Mouse (Mus musculus) spleen, adult 12 weeks (tissue): ENCODE results near the gene Vdr.
"Not testable (repeated sequence)": the region's sequence is repeated elsewhere in the genome, so short reads cannot be mapped to it uniquely, and the experiment has no call there.

Experiments used
- DNase-seq: peaks from one replicate; pipeline ENCODE4 v3.0.0; 2022; ENCODE audit warnings: low spot score

The Vdr gene

GRCm38 (mm10) chr15:97880441-97880840 lies 30.0 kb downstream of the Vdr start:
- no peak for DNase-seq

- DNase-seq, result no peak
Measured at GRCm38 (mm10) chr15:97878696-97879328, 31.6 kb downstream of the Vdr start.

- DNase-seq, result no peak
Measured at GRCm38 (mm10) chr15:97875784-97876183, 34.6 kb downstream of the Vdr start.

GRCm38 (mm10) chr15:97873717-97874116 lies 36.7 kb downstream of the Vdr start:
- no peak for DNase-seq

- no peak for DNase-seq
Measured at GRCm38 (mm10) chr15:97872161-97872560, 38.3 kb downstream of the Vdr start.

- DNase-seq, result no peak
Measured at GRCm38 (mm10) chr15:97871055-97872030, 39.1 kb downstream of the Vdr start.

GRCm38 (mm10) chr15:97870116-97870515 lies 40.3 kb downstream of the Vdr start:
- DNase-seq, result not testable (repeated sequence)

- DNase-seq, result no peak
Measured at GRCm38 (mm10) chr15:97868985-97869384, 41.4 kb downstream of the Vdr start.

- DNase-seq, result no peak
Measured at GRCm38 (mm10) chr15:97865988-97866387, 44.4 kb downstream of the Vdr start.

- no peak for DNase-seq
Measured at GRCm38 (mm10) chr15:97865175-97865574, 45.3 kb downstream of the Vdr start.

- DNase-seq, result no peak
Measured at GRCm38 (mm10) chr15:97864361-97865045, 45.9 kb downstream of the Vdr start.

GRCm38 (mm10) chr15:97863494-97863881 lies 46.9 kb downstream of the Vdr start:
- no peak for DNase-seq

- DNase-seq, result no peak
Measured at GRCm38 (mm10) chr15:97862881-97863493, 47.4 kb downstream of the Vdr start.

GRCm38 (mm10) chr15:97860353-97860752 lies 50.1 kb downstream of the Vdr start:
- no peak for DNase-seq

- no peak for DNase-seq
Measured at GRCm38 (mm10) chr15:97858431-97858830, 52.0 kb downstream of the Vdr start.

GRCm38 (mm10) chr15:97854551-97854950 lies 55.9 kb downstream of the Vdr start:
- DNase-seq, result no peak

GRCm38 (mm10) chr15:97854059-97854458 lies 56.4 kb downstream of the Vdr start:
- no peak for DNase-seq

GRCm38 (mm10) chr15:97852291-97852690 lies 58.1 kb downstream of the Vdr start:
- no peak for DNase-seq

- DNase-seq, result no peak
Measured at GRCm38 (mm10) chr15:97851011-97851410, 59.4 kb downstream of the Vdr start.

GRCm38 (mm10) chr15:97850441-97850840 lies 60.0 kb downstream of the Vdr start:
- DNase-seq, result peak; percentile 36

GRCm38 (mm10) chr15:97849116-97849911 lies 61.1 kb downstream of the Vdr start:
- peak; percentile 80 for DNase-seq
